Mouse (Mus musculus) testis, adult 2 months (tissue): ENCODE data around the gene Klhl8.

Experiments
- CTCF ChIP-seq: fragments of 200-500 bp; IDR thresholded peaks from 2 replicates; pipeline ENCODE4 v1.5.1; 2012; ENCODE audit warnings: low read depth, mild to moderate bottlenecking, inconsistent platforms, low read length, moderate library complexity; ENCODE audit not compliant: control insufficient read depth, insufficient read depth, insufficient replicate concordance
- POLR2A ChIP-seq: fragments of 200-500 bp; IDR thresholded peaks from 2 replicates; pipeline ENCODE4 v1.6.1; 2012; ENCODE audit warnings: low read depth, mild to moderate bottlenecking, inconsistent platforms, low read length, moderate library complexity; ENCODE audit not compliant: control insufficient read depth

DNA sequence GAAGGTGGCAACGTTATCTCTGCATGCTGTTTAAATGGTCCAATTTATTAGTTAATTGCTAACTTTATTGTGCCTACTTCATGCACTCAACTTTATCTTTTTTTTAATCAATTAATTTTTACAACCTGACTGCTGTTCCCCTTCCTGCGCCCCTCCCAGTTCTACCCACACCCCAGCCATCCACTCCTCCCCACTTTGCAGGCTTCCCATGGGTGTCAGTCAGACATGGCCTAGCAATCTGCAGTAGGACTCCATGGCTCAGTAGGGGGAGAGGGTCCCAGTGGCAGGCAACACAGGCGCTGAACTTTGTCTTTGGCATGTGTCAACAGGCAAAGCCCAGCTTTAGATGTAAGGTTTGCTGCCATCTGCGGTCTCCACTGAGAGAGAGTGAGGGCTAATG is 47.3 kb downstream of the Klhl8 start:
- TF ChIP-seq CTCF, result no peak
- TF ChIP-seq POLR2A, result no peak
